Mouse (Mus musculus) cerebellum, adult 2 months (tissue): ENCODE results near the gene Saysd1.

ENCODE experiments used
- CTCF ChIP-seq: fragments of 200-500 bp; IDR thresholded peaks from 2 replicates; pipeline ENCODE4 v1.5.1; 2011; ENCODE audit warnings: low read depth, mild to moderate bottlenecking, control low read depth, low read length, moderate library complexity, borderline replicate concordance; ENCODE audit not compliant: insufficient read depth
- POLR2A ChIP-seq: fragments of 200-500 bp; IDR thresholded peaks from 2 replicates; pipeline ENCODE4 v1.6.1; 2011; ENCODE audit warnings: low read length, control low read depth, borderline replicate concordance; ENCODE audit not compliant: insufficient read depth

DNA sequence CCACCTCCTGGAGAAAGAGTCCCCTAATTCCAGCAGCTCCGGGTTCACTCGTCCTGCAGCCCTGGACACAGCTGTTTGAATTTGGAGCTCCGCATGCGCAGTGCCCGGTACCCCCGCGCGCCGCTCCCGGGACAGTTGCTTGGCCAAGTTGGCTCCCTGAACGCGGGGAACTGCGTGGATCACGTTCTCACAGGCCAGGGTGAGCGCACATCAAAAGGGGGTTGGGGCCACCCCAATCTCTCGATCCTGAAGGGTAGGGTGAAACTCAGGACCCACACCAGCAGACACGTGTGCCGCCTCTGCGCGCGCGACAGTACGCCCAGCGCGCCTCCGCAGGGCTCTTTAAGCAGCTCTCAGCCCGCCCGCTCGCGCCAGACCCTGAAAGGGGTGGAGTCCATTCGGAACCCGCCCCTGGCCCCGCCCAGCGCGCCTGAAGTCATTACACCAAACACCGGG, 43.2 kb upstream of the Saysd1 start, which contains the start of gene Kcnk5:
- TF ChIP-seq CTCF (no peak), POLR2A (no peak)
